Mouse (Mus musculus) hindbrain, embryonic 16.5 days (tissue): ENCODE measurements around the gene St14. TPM values are rescaled to one million over a fixed set of nuclear protein-coding genes. Genes with fewer than 3 reads are reported as not detected.

Source experiments
- polyA plus RNA-seq: library from polyadenylated mRNA; unstranded; fragments of >200 nt; fragmentation: Nextera tagmentation; extraction: Ambion mirVana; gene quantifications from 2 replicates; pipeline ENCODE4 v1.2.1, GENCODE M21; 2015

St14 gene
- polyA plus RNA-seq, 1 experiment from 2014 or later, result 0.93 TPM

Other genes starting within 250 kb of the St14 start
- gene Adamts15, start 209.4 kb downstream of the St14 start, polyA plus RNA-seq, result 6.2 and 7.6 TPM in 2 replicates
- 1.8 and 2.8 TPM in 2 replicates for gene Adamts8, start 189.3 kb downstream of the St14 start, polyA plus RNA-seq
- 2.9 and 3.4 TPM in 2 replicates for gene Zbtb44, start 101.2 kb downstream of the St14 start, polyA plus RNA-seq
- gene Aplp2, start 80.0 kb upstream of the St14 start, polyA plus RNA-seq, result 464 and 482 TPM in 2 replicates
- 7.0 and 8.2 TPM in 2 replicates for gene Prdm10, start 148.7 kb upstream of the St14 start, polyA plus RNA-seq